Mouse (Mus musculus) gastrocnemius, postnatal 36 days (tissue): ENCODE measurements at regions not wholly inside any gene's neighbourhood (a gene's known extent, or its start where the extent isn't known, plus 50 kb on each side); places are given as distances from the start of the nearest gene placed in this dataset.
A peak's percentile ranks its signal among the peaks of the same experiment; 100 is the strongest.
"Not testable (repeated sequence)": the region's sequence is repeated elsewhere in the genome, so short reads cannot be mapped to it uniquely, and the experiment has no call there.

Experiments used
- DNase-seq, 2 experiments: peaks; one replicate each; pipeline ENCODE4 v3.0.0; 2022
- intact Hi-C: fragments of 180-260 bp; cut with DNase I; formaldehyde crosslinking; loops from one replicate; pipeline ENCODE4 v1.15.1; 2025

DNA sequence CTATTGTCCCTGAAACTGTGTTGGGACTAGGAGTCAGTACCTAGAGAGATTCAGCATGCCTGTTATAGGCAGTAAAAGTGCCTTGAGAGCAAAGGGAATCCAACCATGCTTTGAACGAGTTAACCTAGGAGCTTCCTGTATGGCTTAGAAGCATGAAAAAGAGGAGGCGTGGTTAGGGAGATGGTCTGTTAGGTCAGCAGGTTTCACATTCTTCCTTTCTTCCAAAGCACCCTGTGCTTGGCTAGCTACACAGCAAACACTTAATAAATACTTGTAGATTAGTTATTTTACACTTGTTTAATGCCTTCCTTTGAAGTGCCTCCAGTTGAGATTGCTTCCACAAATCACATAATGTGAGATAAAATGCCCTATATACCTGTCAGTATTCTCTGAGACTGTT, 284.9 kb upstream of the Adgra3 start:
- intact Hi-C loops, result no loop called here
- no peak for DNase-seq

- intact Hi-C loops, result no loop called here
- no peak for DNase-seq
These were observed 250.7 kb upstream of the Adgra3 start for GRCm38 (mm10) chr5:50309491-50309890.

GRCm38 (mm10) chr5:50303859-50304480, 245.2 kb upstream of the Adgra3 start:
- intact Hi-C loops, result no loop called here
- no peak for DNase-seq

GRCm38 (mm10) chr5:50293794-50294193, 235.0 kb upstream of the Adgra3 start:
- no peak for DNase-seq
- intact Hi-C loops, result no loop called here

DNA sequence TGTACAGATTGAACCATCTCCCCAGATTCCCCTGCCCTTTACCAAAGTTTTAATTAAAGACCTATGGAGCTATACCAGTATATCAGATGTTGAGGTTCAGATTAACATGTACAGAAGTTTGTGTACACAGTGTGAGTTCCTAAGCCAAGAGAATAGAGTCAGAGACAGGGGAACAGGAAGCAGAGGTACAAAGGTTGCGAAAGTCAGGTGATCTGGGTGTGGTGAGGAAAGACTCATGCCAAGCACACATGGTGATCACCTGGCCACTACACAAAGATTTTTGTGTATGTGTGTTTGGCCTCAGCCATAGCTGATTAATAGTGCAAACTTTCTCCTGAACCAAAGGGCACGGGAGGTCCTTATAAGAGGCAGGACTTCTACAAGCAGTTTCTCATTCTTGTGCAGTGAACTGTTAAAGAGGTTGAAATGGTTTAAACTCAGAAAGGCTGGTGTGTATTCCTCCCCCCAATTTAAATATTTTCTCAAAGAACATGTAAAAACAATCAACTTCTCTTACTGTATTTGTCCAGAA, 232.1 kb upstream of the Adgra3 start:
- intact Hi-C loops, result no loop called here
- no peak for DNase-seq

GRCm38 (mm10) chr5:50260417-50260816, 201.6 kb upstream of the Adgra3 start:
- no peak for DNase-seq
- intact Hi-C loops, result no loop called here

- DNase-seq, result no peak
- intact Hi-C loops, result no loop called here
These were observed 199.2 kb upstream of the Adgra3 start for GRCm38 (mm10) chr5:50258017-50258416.

- intact Hi-C loops, result no loop called here
- DNase-seq, result no peak
These were observed 175.3 kb upstream of the Adgra3 start for GRCm38 (mm10) chr5:50234111-50234510.

GRCm38 (mm10) chr5:50216956-50217355, 158.2 kb upstream of the Adgra3 start:
- intact Hi-C loops, result loop anchor here (2.0 kb wide), 1 partner anchor 240 kb away; no protein-coding TSS in a partner anchor
- no peak for DNase-seq

GRCm38 (mm10) chr5:50215960-50216359, 157.2 kb upstream of the Adgra3 start:
- intact Hi-C loops, result loop anchor here (2.0 kb wide), 1 partner anchor 239 kb away; no protein-coding TSS in a partner anchor

GRCm38 (mm10) chr5:50202307-50203010, 143.7 kb upstream of the Adgra3 start:
- no peak for DNase-seq
- intact Hi-C loops, result no loop called here

More at GRCm38 (mm10) chr5:50215960-50216359, 157.2 kb upstream of the Adgra3 start:
- no peak for DNase-seq

- DNase-seq, result no peak
- intact Hi-C loops, result no loop called here
These were observed 137.6 kb upstream of the Adgra3 start for GRCm38 (mm10) chr5:50196423-50196822.

GRCm38 (mm10) chr5:50195993-50196392, 137.2 kb upstream of the Adgra3 start:
- DNase-seq, result no peak
- intact Hi-C loops, result no loop called here

- intact Hi-C loops, result no loop called here
- DNase-seq, result no peak
These were observed 130.6 kb upstream of the Adgra3 start for GRCm38 (mm10) chr5:50189394-50189793.

DNA sequence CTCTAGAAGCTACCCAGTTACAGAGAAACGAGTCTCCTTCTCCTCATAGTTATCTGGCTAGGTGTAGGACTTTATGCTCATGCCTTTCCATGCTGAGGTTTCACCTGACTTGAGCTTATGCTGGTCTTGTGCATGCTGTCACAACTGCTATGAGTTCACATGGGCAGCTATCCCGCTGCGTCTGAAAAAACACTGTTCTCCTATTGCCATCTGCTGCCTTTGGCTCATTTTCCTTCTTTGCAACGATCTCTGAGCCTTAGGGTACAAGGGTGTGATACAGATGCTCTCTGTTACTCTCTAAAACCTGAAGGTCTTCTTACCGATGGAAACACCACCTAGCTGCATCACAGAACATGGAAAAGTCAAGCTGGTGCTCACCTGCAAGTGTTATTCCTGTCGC, 123.9 kb upstream of the Adgra3 start:
- intact Hi-C loops, result no loop called here
- DNase-seq, result no peak

DNA sequence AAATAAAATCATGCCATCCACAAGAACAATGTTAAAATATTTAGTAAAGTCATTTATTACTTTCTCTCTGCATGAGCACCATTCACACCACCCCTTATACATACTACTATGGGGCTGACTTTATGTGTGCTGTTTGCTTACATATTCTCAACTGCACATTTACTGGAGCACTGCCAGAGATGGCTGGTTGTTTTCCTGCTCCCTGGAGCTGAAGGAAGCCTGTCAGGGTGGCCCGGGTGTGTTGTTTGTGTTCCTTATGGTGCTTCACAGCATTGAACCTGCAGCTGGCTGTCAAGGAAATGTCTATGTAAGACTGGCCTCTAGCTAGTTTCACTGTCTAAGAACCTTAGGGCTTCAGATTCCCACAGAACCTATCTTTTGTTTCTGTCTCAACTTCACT, 97.8 kb upstream of the Adgra3 start:
- intact Hi-C loops, result no loop called here
- no peak for DNase-seq

- intact Hi-C loops, DNase-seq: not testable (repeated sequence)
These were observed 96.5 kb upstream of the Adgra3 start for GRCm38 (mm10) chr5:50155170-50155860.

DNA sequence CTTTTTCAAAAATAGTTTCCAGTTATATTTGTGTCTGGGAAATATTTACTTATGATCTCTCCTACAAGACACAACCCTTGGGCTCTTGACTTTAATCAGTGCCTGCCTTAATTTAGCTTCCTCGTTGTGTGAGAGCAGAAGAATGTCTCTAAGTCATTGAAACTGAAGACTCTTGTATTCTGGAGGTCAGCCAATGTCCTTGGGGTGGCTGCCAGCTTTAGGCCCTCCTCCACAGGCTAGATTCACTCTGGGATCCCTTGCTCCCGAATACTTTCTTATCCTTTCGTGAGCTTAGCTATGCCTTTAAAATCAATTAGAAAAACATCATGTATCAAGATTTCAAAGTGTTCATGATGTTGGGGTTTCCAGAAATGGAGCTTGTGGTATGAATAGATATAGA, 88.1 kb upstream of the Adgra3 start:
- intact Hi-C loops, result no loop called here
- peak; percentile 8 to 21 for DNase-seq

- DNase-seq, result no peak
- intact Hi-C loops, result no loop called here
These were observed 86.8 kb upstream of the Adgra3 start for GRCm38 (mm10) chr5:50145458-50146083.

GRCm38 (mm10) chr5:50130202-50130601, 71.4 kb upstream of the Adgra3 start:
- DNase-seq, result no peak
- intact Hi-C loops, result no loop called here

- DNase-seq, result no peak
- intact Hi-C loops, result no loop called here
These were observed 70.2 kb upstream of the Adgra3 start for GRCm38 (mm10) chr5:50128972-50129371.
